Mouse (Mus musculus) bone marrow macrophage, adult 2 months (primary cell): ENCODE measurements around the gene Efna3.

ENCODE experiments used
- CTCF ChIP-seq: IDR thresholded peaks from 2 replicates; pipeline ENCODE4 v1.5.1; 2012; ENCODE audit warnings: low read depth, mild to moderate bottlenecking, low read length, moderate library complexity
- POLR2A ChIP-seq: IDR thresholded peaks from 2 replicates; pipeline ENCODE4 v1.6.1; 2012; ENCODE audit warnings: mild to moderate bottlenecking, low read depth, low read length, borderline replicate concordance

DNA sequence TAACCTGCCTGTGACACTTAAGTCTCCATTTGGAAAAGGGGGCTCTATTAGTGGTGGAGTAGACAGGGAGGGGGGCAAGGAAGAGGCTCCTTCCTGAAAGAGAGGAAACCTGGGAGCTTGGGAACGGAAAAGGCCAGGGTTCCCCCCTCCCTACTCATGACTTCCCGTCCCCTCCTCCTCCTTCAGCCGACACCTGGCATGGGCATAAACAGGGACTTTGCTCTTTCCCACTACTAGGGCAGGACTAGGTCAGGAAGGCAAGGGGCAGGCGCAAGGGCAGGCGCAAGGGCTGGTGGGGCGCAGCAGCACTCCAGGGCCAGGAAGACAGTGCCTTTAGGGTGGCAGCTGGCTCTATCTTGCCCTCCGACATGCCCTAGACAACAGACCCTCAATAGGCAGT, 44.7 kb downstream of the Efna3 start:
- TF ChIP-seq POLR2A (no peak), CTCF (no peak)
